Mouse (Mus musculus) cerebral cortex, adult 2 months (tissue): ENCODE results near the gene Gtf2h1.

ENCODE experiments used
- WGBS: fragments of 180-500 bp; shearing (Covaris S2); methylation state at CpG from one replicate; pipeline ENCODE4 v1.1.7; 2018; 5-methylcytosine and 5-hydroxymethylcytosine counted together

The Gtf2h1 gene

GRCm38 (mm10) chr7:46795287-46796205 is at the start of gene Gtf2h1, which contains the start of gene Hps5:
Gene Gtf2h1, plus strand, starts transcription at chr7:46796103.
Gene Hps5, minus strand, starts transcription at chr7:46796064.
- WGBS, result under 1% methylated on average over 73 of the region's 75 CpGs

- 90% methylated on average over 7 of the region's 7 CpGs for WGBS
Observed at GRCm38 (mm10) chr7:46746381-46746780, 49.5 kb upstream of the Gtf2h1 start.

- WGBS, result 54% methylated on average over 3 of the region's 3 CpGs
Observed at GRCm38 (mm10) chr7:46748459-46748858, 47.4 kb upstream of the Gtf2h1 start.

GRCm38 (mm10) chr7:46751490-46751889 is 44.4 kb upstream of the Gtf2h1 start, which contains the start of gene Saa2:
Gene Saa2, plus strand, starts transcription at chr7:46751790.
- 75% methylated on average over 3 of the region's 3 CpGs for WGBS

GRCm38 (mm10) chr7:46761049-46761795 is 34.7 kb upstream of the Gtf2h1 start:
- 75% methylated on average over 11 of the region's 11 CpGs for WGBS

GRCm38 (mm10) chr7:46762601-46763000 is 33.3 kb upstream of the Gtf2h1 start:
- whole genome bisulfite sequencing, result 97% methylated on average over 5 of the region's 5 CpGs

GRCm38 (mm10) chr7:46764672-46765071 is 31.2 kb upstream of the Gtf2h1 start:
- WGBS, result 84% methylated on average over 8 of the region's 8 CpGs

- 95% methylated on average over 7 of the region's 7 CpGs for WGBS
Observed at GRCm38 (mm10) chr7:46768451-46768850, 27.5 kb upstream of the Gtf2h1 start.

- WGBS, result 71% methylated on average over 4 of the region's 4 CpGs
Observed at GRCm38 (mm10) chr7:46770706-46771105, 25.2 kb upstream of the Gtf2h1 start.

GRCm38 (mm10) chr7:46789177-46789849 is 6.6 kb upstream of the Gtf2h1 start:
- WGBS, result 80% methylated on average over 5 of the region's 5 CpGs

GRCm38 (mm10) chr7:46793871-46794270 is 2.0 kb upstream of the Gtf2h1 start:
- WGBS, result 78% methylated on average over 4 of the region's 4 CpGs

GRCm38 (mm10) chr7:46796206-46796679 is 340 bp downstream of the Gtf2h1 start:
- 1% methylated on average over 31 of the region's 31 CpGs for WGBS

GRCm38 (mm10) chr7:46796779-46797178 is 876 bp downstream of the Gtf2h1 start:
- WGBS, result 38% methylated on average over 6 of the region's 6 CpGs

- 92% methylated on average over 6 of the region's 6 CpGs for WGBS
Observed at GRCm38 (mm10) chr7:46810325-46810724, 14.4 kb downstream of the Gtf2h1 start.

- WGBS, result 92% methylated on average over 4 of the region's 4 CpGs
Observed at GRCm38 (mm10) chr7:46814012-46814411, 18.1 kb downstream of the Gtf2h1 start.

- 77% methylated on average over 15 of the region's 15 CpGs for WGBS
Observed at GRCm38 (mm10) chr7:46820876-46821632, 25.2 kb downstream of the Gtf2h1 start.

- 71% methylated on average over 20 of the region's 20 CpGs for WGBS
Observed at GRCm38 (mm10) chr7:46827046-46827802, 31.3 kb downstream of the Gtf2h1 start.

GRCm38 (mm10) chr7:46827803-46828184 is 31.9 kb downstream of the Gtf2h1 start:
- 91% methylated on average over 2 of the region's 2 CpGs for WGBS

GRCm38 (mm10) chr7:46829911-46830310 is 34.0 kb downstream of the Gtf2h1 start:
- 84% methylated on average over 12 of the region's 12 CpGs for WGBS
